Mouse (Mus musculus) fat pad, adult 2 months (tissue): ENCODE data around the gene Olfr1501.
"Not testable (repeated sequence)": the region's sequence is repeated elsewhere in the genome, so short reads cannot be mapped to it uniquely, and the experiment has no call there.

Experiments used
- DNase-seq: peaks from one replicate; pipeline ENCODE4 v3.0.0-alpha.2; 2011; ENCODE audit warnings: low read depth, low spot score; ENCODE audit errors: extremely low read depth

Olfr1501 gene

DNA sequence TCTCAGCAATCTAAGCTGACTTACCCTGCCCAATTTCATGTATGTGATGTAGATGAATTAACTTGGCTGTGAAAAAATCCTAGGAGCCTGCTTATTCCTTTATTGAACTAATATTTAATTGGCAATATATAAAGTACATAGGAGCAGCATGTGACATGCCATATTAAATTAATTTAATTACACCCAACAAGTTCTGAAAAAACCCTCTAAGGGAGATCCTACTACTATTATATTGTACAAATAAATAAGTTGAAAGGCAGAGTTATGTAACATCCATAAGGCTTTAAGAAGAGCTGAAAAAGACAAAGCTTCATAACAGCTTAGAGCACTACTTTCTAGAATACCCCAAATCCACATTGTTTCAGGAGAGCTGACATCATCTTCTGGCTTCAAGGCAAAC is at the start of gene Olfr1501:
Olfr1501 (minus strand) TSS at position 101 of the 400 bp plus-strand sequence.
- DNase-seq = not testable (repeated sequence)

DNA sequence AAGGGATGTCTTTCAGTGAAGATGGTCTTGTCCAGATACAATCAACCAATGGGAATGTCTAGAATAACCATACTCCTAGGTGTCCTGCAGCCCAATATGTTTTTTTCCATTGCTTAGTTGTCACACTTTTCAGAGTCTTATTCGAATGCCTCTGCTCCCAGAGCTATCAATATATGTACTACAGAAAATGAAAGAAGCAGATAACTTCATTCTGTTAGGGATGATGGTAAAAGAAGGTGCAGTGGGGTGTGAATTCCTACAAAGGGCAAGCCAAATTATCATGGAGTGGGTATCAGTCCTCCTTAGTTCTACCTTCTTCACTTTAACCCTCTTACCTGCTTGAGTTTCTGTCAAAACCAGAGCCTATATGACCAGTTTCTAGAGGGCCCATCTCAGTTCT is 47.3 kb upstream of the Olfr1501 start, which contains the start of gene Olfr1504:
Olfr1504 (minus strand) TSS at position 101 of the 400 bp plus-strand sequence.
- DNase-seq = no peak

DNA sequence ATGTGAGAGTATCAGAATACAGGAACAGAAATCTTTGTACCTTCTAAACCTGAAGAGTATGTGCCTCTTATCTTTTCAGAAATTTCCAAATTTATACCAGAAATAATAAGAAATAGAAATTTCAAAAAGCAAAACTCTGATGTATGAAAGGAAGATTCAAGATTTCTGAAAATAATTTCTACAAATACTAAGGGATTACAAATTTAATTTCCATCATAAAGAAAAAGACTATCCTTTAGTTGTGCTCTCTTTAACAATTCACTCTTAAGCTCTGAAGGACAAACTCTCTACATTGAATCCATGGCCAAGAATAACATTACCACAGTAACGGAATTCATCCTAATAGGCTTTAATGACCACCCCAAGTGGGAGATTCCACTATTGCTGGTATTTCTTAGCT is 11.0 kb upstream of the Olfr1501 start, which contains the start of gene Olfr1502:
Olfr1502 (plus strand) TSS at position 301 of the 400 bp plus-strand sequence.
- DNase-seq = no peak

DNA sequence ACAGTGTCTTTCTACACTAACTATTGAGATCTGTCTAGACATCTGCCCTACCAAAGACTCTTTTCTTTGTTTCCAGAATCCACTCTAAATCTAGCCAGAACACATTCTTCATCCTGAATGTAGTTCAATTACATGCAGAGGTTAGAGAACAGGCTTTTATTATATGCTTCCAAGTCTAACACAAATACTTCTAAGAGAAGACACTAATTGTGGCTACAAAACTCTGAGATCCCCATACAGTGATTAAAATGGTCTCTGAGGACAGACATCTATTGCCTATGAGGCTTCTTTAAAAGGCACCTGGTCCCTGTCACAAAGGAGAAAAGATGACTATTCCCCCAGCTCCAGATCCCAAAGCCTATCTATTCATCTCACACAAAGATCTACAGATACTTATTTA is 20.1 kb downstream of the Olfr1501 start, which contains the start of gene Olfr1500:
Olfr1500 (minus strand) TSS at position 101 of the 400 bp plus-strand sequence.
- no peak for DNase-seq

DNA sequence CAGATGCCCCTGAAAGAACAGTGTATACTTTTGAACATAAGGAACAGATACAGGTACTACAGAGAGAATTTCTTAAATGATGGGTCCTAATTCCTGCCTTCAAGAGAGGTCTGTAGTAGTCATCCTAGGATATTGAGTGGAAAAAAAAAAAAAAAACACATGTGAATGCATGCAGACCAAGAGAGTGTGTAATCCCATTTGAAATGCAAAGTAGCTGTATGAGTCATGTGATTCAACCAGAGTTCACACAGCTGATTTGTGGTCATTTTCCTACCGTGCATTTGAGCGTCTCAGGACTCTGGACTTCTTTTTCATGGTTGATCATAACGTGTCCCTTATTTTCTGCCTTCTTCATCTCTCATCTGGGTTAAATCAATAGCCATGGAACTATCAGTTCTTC is 22.0 kb downstream of the Olfr1501 start:
- DNase-seq = no peak

DNA sequence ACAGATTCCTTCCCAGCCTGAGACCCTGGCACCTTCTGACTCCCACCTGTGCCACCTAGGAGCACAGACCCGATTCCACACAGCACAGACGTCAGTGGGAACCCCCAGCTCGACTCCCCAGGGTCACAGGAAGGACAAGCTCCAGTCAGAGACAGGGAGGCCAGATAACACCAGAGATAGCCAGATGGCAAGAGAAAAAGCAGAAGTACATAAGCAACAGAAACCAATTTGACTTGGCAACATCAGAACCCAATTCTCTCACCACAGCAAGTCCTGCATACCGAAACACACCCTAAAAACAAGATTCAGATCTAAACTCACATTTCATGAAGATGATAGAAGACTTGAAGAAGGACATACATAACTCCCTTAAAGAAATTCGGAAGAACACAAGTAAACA is 29.6 kb downstream of the Olfr1501 start:
- DNase-seq = no peak

DNA sequence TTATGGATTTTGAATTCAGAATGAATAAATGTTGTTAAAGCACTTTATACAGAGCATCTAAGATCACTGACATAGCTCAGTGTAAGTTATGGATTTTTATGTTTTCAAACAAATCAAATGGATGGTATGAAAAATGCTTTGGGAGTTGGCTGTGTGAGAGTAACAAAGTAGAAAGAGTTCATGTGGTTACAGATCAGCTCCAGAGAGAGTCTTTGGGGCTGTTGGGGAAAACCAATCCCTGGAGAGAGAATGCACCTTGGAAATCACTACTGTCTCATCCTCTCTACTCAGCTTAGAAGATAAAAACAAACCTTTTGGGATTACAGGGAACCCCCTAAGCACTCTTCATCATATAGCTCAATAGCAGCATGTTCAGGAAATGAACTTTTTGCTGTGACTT is 31.1 kb downstream of the Olfr1501 start, which contains the start of gene Olfr1499:
Olfr1499 (minus strand) TSS at position 101 of the 400 bp plus-strand sequence.
- no peak for DNase-seq

DNA sequence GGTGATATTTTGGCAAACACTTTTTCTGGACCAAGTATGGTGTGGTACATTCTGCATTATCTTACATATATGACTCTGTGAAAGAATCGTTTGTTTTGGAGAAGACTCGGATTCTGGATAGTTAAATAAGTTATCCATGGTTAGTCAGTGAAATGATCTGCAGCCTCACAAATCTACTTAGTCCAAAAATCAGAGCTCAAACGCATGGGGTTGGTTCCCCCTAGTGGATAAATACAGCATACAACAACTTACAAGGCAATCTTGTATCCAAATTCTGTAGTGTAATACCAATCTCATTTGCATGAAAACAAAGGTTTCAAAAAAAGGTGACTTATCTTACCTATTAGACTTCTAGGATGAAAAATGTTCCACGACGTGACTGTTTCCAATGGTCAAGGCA is 31.7 kb downstream of the Olfr1501 start:
- no peak for DNase-seq

DNA sequence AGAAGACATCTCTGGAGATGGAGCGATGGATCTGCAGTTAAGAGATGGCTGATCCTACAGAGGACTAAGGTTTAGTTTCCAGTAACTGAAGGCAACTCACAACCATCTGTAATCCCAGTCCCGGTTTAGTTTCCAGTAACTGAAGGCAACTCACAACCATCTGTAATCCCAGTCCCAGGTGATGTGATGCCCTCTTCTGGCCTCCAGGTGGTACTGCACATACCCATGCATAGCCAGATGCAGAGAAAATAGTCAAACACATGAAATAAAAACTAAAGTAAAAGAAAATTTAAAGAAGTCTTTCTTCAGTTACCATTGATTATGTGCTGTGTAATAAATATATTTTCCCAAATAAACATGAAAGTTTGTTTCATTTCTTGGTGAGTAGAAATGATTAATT is 37.7 kb downstream of the Olfr1501 start:
- no peak for DNase-seq

DNA sequence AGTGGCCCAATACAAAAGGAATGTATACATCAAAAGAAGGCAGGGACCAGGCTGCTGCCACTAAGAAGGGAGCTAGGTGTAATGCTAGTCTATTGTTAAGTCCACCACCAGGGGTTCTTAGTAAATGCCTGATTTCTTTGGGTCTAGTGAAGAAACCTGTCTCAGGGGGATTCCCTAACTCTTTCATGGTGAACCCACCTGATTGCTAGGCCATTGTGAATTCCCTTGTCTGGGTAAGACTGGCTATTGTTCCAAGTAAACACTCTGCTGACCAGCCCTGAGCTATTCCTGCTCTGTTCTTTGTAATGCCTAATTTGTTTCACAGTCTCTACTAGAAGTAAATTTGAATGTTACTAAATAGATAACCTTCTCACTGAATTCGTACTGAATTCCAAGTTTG is 45.0 kb downstream of the Olfr1501 start:
- DNase-seq = not testable (repeated sequence)

DNA sequence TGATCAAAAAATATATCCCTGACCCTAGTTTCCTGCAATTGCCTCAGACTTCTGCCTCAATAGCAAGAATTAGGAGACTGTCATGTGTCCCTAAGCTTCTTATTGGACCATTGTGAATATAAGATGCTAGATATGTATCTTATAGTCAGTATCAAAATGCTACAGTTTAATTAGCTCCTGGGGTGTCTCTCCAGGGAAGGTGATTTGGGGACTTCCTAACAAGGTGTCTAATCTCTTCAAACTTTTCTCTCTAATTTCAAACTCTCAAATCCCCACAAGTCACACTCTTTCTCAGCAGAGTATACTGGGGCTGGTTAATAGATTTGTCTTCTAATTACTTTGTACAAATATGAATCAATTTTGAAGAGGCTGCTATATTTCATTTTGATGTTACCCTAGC is 52.4 kb downstream of the Olfr1501 start, which contains the start of gene Olfr1497:
Olfr1497 (minus strand) TSS at position 101 of the 400 bp plus-strand sequence.
- DNase-seq = no peak
